Mouse (Mus musculus) v-Abl transformed pro-B cells (cell line): ENCODE measurements around the gene Abi3.

Source experiments
- in situ Hi-C, 2 experiments: fragments of 400-800 bp; cut with MboI; formaldehyde crosslinking; loops; one replicate each; pipeline ENCODE4 v1.15.1; 2025; ENCODE audit not compliant: unreplicated experiment in 2 of 2

Abi3 gene

GRCm38 (mm10) chr11:95841498-95841830, 812 bp downstream of the Abi3 start:
- in situ Hi-C loops: loop anchor here in 1 of 2 experiments (25.0 kb wide), 1 partner anchor 154 kb away; no protein-coding TSS in a partner anchor

DNA sequence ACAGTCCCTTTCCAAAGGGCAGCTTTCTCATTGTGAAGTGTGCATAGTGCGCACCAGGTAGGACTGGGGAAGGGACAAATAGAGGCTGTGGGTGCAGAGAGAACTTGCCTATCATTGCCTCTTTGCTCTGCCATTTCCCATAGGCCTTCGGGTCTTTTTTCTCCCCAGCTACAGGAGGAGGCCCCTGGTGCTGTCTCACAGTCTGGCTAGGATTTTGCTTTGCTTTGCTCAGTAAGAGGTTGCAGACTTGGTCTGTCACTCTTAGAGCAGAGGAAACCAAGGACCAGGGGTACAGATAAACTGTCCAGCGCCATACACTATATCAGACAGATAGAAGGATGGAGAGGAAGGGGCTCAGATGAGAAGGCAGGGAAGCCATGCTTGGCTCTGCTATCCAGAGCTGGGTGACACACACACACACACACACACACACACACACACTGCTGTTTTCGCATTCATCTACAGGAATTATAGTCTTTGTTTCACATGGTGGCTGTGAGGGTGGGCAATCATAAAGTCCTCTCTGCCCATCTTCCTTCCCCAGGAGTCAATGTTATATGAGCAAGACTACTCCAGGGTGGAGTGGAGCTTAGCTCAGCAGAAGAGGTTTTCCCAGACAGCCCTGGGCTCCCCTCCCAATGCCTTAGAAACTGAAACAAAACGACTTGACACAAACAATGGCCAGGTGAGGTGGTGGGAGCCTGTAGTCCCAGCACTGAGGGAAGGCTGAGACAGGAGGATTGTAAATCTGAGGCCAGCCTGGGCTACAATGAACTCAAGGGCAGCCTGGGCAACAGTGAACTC, 1.4 kb downstream of the Abi3 start:
- in situ Hi-C loops: loop anchor here in 1 of 2 experiments (25.0 kb wide), 1 partner anchor 154 kb away; no protein-coding TSS in a partner anchor

DNA sequence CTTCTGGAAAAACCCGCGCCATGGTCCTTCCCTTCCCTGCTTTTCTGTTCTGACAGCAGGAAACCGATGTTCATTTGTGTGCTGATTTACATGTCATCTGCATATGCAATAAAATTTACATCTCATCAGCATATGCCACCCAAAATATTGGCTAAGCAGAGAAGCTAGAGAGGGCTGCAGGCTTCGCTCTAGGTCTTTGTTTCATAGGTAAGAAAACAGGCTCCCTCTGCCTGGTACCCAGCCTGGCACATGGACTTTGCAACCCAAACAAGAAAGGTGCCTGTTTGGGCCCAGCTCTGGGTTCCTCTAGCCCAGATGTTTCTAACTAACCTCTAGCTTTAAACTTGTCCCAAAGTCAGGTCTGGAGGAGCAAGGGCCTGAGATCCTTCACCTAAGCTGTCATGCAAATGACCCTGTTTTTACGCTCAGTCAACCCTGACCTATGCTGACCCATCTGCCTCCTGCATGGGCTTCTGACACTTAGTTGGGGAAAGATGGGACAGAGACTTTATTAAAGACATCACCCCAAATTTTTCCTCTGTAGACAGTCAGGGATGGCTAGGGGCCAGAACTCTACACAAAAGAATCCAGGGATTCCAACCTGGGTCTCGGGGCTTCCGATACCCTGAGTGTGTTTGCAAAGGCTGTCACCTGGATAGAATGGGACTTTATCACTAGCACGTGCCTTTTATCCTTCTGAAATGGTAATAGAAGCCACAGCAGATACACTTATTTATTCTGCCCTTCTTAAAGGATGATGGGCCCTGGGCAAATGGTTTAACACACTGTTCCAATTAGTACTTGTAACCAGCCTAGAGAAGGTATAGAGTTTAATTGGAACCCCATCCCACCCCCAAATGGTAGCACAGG, 3.0 kb downstream of the Abi3 start:
- in situ Hi-C loops: loop anchor here in 1 of 2 experiments (25.0 kb wide), 1 partner anchor 152 kb away; no protein-coding TSS in a partner anchor

DNA sequence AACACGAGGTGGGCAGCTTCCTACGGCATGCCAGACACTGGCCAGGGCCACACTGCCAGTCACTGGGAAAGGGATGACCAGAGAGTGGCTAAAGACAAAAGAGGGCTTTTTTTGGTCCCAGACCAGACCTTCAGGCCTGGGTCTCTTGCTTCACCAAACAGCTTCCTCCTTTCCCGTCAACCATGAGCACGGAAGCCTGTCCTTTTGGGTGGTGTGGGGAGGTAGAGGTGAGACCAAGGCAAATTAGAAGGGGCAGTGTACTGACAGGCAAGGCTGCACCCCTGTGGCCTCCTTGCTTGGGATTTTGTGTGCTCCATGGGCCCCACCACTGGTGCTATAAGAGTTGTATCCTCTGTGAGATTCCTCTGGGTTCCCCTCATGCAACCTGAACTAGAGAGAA, 3.7 kb downstream of the Abi3 start:
- in situ Hi-C loops: loop anchor here in 1 of 2 experiments (25.0 kb wide), 1 partner anchor 151 kb away; no protein-coding TSS in a partner anchor

- in situ Hi-C loops: loop anchor here in 1 of 2 experiments (25.0 kb wide), 1 partner anchor 150 kb away; no protein-coding TSS in a partner anchor
Measured at GRCm38 (mm10) chr11:95837059-95837458, 5.2 kb downstream of the Abi3 start, which contains the start of gene Gngt2. Gngt2 (plus strand) TSS chr11:95837216.

DNA sequence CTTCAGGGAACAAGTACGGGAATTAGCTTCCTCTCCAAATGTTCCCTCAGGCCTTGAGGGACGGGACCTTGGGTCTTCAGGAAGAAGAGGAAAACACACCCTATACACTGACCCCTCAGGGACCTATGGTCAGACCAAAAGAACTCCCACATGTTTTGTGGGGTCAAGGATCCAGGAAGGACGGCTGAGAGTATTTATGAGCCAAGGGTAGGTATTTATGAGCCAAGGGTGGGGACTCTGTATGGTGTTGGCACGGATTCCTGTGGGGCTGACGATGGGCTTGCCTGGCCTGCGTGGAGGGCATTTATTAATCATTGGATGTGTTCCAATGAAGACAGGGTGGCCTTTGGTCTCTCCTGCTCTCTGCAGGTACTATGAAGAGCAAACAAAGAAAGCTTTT, 5.8 kb downstream of the Abi3 start:
- in situ Hi-C loops: loop anchor here in 1 of 2 experiments (25.0 kb wide), 1 partner anchor 149 kb away; no protein-coding TSS in a partner anchor

DNA sequence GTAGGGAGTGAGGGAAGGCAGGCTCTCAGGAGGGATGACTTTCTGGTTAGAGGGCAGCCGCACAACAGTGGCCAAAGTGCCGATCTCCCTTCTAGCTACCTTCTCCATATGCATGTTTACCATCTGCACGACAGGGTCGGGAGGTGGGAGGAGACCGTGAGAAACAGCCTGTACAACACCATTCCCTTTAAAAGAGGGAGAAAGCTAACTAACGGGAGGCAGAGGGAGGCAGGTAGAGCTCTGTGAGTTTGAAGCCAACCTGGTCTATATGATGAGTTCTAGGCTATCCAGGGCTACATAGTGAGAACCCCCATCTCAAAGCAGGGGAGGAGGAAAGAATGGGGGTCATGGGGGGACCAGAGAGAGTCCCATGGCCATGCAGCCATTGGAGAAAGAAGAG, 6.4 kb downstream of the Abi3 start:
- in situ Hi-C loops: loop anchor here in 1 of 2 experiments (25.0 kb wide), 1 partner anchor 149 kb away; no protein-coding TSS in a partner anchor

DNA sequence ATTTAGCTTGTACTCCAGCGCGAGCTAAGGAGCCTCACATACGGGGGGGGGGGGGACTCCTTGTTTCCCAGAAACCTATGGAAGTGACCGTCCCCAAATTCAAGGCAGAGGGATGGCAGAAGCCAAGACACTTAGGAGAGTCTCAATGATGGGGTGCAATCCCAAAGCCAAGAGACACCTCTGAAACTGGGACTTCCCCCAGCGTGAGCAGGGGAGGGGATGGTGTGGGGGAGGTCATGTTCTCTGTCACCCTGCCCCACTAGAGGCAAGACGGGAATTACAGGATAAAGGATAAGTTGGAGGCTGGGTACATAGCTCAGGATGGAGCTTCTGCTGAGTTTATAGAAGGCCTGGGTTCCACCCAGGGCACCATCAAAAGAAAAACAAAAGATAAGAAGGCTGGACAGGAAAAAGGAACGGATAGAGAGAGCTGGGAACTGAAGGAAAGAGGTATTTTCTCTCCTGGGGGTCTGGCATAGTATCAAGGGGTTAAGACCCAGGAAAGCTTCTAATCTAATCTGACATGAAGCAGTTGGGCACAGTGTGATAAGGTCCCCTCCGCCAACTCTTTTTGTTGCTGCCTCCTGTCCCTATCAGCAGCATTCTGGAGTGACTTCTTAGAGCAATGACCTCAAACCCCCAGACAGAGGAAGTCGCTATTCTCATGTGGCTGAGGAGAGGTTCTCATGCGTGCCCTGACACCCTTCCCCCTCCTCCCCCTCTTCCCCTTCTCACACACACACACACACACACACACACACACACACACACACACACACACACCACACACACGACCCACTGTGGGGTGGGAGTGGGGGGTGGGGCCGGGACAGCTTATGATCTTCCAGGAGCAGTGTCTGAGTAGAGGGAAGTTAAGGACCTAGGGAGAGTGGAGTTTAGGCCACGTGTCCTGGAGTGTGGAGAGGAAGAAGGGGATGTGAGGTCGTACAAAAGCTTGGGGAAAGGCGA, 7.2 kb downstream of the Abi3 start:
- in situ Hi-C loops: loop anchor here in 1 of 2 experiments (25.0 kb wide), 1 partner anchor 148 kb away; no protein-coding TSS in a partner anchor

GRCm38 (mm10) chr11:95834143-95834667, 8.1 kb downstream of the Abi3 start:
- in situ Hi-C loops: loop anchor here in 1 of 2 experiments (25.0 kb wide), 1 partner anchor 147 kb away; no protein-coding TSS in a partner anchor

DNA sequence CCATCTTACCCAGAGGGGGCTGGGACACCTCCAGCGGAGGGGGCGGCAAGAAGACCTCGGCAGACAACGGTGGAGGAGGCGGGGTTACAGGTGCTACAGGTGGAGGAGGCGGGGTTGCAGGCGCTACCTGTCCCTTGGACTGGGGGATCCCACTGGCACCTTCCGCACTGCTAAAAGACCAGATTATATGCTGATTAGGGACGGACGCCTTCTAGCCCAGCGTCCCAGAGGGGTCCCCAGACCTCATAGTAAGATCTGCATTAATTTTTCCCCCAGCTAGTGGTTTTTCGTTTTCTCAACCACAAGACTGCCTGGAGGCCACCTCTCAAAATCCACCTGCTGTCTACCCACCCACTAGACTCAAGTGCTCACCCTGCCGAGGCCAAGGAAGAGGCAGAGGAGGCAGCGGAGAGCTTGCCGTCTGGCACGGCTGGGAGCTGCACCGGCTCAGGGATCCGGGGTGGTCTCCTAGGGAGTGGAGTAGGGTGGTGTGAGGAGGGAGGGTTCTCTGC, 8.6 kb downstream of the Abi3 start:
- in situ Hi-C loops: loop anchor here in 1 of 2 experiments (25.0 kb wide), 1 partner anchor 146 kb away; no protein-coding TSS in a partner anchor

- in situ Hi-C loops: loop anchor here in 1 of 2 experiments (25.0 kb wide), 1 partner anchor 146 kb away; no protein-coding TSS in a partner anchor
Measured at GRCm38 (mm10) chr11:95833006-95833570, 9.2 kb downstream of the Abi3 start.

- in situ Hi-C loops: loop anchor here in 1 of 2 experiments (25.0 kb wide), 1 partner anchor 145 kb away; no protein-coding TSS in a partner anchor
Measured at GRCm38 (mm10) chr11:95832129-95833005, 9.9 kb downstream of the Abi3 start.

DNA sequence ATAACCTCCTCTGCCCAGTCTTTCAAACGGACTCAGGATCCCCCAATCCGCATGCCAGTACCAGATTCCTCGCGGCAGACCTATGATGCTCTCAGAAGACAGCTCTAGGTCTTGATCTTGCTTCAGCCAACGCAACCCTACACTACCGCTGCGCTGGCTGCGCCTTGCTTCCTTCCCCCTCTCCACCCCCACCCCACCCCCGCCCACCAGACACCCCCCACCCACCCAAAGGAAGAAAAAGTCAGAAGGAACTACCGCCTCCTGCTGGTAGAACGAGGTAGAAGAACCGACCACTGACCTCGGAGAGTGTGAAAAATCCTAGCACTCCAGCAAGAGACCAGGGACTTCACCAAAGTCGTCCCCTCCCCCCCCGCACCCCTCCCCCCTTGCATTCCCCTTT, 10.6 kb downstream of the Abi3 start:
- in situ Hi-C loops: loop anchor here in 1 of 2 experiments (25.0 kb wide), 1 partner anchor 144 kb away; no protein-coding TSS in a partner anchor

DNA sequence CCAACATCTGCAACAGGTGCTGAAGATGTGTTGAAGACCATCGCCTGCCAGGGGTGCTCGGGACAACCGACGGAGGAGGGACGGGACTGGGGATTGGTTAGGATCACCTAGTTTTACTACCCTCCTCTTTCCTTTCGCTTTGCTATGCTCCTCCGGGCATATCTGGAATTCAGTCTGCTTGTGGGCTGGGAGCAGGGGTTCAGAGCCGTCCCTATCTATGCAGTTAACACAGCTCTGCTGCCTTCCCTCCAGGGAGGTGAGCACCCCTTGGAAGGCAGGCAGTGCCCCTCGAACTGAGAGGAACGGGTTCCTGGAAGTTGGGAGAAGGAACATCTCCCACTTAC, 11.0 kb downstream of the Abi3 start:
- in situ Hi-C loops: loop anchor here in 1 of 2 experiments (25.0 kb wide), 1 partner anchor 144 kb away; no protein-coding TSS in a partner anchor

- in situ Hi-C loops: loop anchor here in 1 of 2 experiments (25.0 kb wide), 1 partner anchor 143 kb away; no protein-coding TSS in a partner anchor
Measured at GRCm38 (mm10) chr11:95830411-95831275, 11.6 kb downstream of the Abi3 start.

- in situ Hi-C loops: loop anchor here (5.0 to 25.0 kb wide), 4 partner anchors 33 to 148 kb away; no protein-coding TSS in a partner anchor
Measured at GRCm38 (mm10) chr11:95829526-95830050, 12.7 kb downstream of the Abi3 start.
